Mouse (Mus musculus): Measurements from ENCODE around the gene Trp53. TPM values are rescaled to one million over a fixed set of nuclear protein-coding genes. Genes with fewer than 3 reads are reported as not detected.
A peak's percentile ranks its signal among the peaks of the same experiment; 100 is the strongest.
"Not testable (repeated sequence)": the region's sequence is repeated elsewhere in the genome, so short reads cannot be mapped to it uniquely, and the experiment has no call there.

Trp53 gene
- total RNA-seq, 2 experiments from 2014 or later = 21.2 to 21.9 TPM

GRCm38 (mm10) chr11:69616781-69617180 lies 36.6 kb downstream of the Trp53 start:
- intact Hi-C loops (cut with DNase I) = no loop called here
- DNase-seq (ENCODE audit: low spot score in 2 of 2) = no peak

GRCm38 (mm10) chr11:69617805-69618204 lies 37.6 kb downstream of the Trp53 start, which contains the start of gene Shbg:
Shbg (minus strand) TSS chr11:69617905.
- intact Hi-C loops (cut with DNase I) = no loop called here

GRCm38 (mm10) chr11:69620394-69621081 lies 40.4 kb downstream of the Trp53 start:
- intact Hi-C loops (cut with DNase I) = no loop called here
- no peak for DNase-seq (ENCODE audit: low spot score in 2 of 2)

More at GRCm38 (mm10) chr11:69617805-69618204, 37.6 kb downstream of the Trp53 start, which contains the start of gene Shbg:
- DNase-seq (ENCODE audit: low spot score in 2 of 2) = no peak

- DNase-seq (ENCODE audit: low spot score in 2 of 2) = peak; percentile 44 to 60
- intact Hi-C loops (cut with DNase I) = no loop called here
Measured at GRCm38 (mm10) chr11:69621571-69622268, 41.6 kb downstream of the Trp53 start, which contains the start of gene Sat2. Sat2 (plus strand) TSS chr11:69622024.

GRCm38 (mm10) chr11:69622406-69622805 lies 42.2 kb downstream of the Trp53 start:
- intact Hi-C loops (cut with DNase I) = no loop called here
- no peak for DNase-seq (ENCODE audit: low spot score in 2 of 2)

- intact Hi-C loops (cut with DNase I) = no loop called here
- no peak for DNase-seq (ENCODE audit: low spot score in 2 of 2)
Measured at GRCm38 (mm10) chr11:69623006-69623405, 42.8 kb downstream of the Trp53 start.

- DNase-seq (ENCODE audit: low spot score in 2 of 2); intact Hi-C loops (cut with DNase I): not testable (repeated sequence)
Measured at GRCm38 (mm10) chr11:69624339-69624738, 44.2 kb downstream of the Trp53 start.

GRCm38 (mm10) chr11:69628286-69628685 lies 48.1 kb downstream of the Trp53 start:
- intact Hi-C loops (cut with DNase I) = no loop called here
- DNase-seq (ENCODE audit: low spot score in 2 of 2) = peak; percentile 63 to 77

GRCm38 (mm10) chr11:69629802-69630201 lies 49.6 kb downstream of the Trp53 start:
- DNase-seq (ENCODE audit: low spot score in 2 of 2) = no peak
- intact Hi-C loops (cut with DNase I) = no loop called here

- peak; percentile 100 for DNase-seq (ENCODE audit: low spot score in 2 of 2)
- intact Hi-C loops (cut with DNase I) = no loop called here
Measured at GRCm38 (mm10) chr11:69632284-69633089, 52.3 kb downstream of the Trp53 start, which contains the start of gene Fxr2. Fxr2 (plus strand) TSS chr11:69632990.

- DNase-seq (ENCODE audit: low spot score in 2 of 2) = no peak
- intact Hi-C loops (cut with DNase I) = no loop called here
Measured at GRCm38 (mm10) chr11:69633128-69633866, 53.1 kb downstream of the Trp53 start.

- intact Hi-C loops (cut with DNase I) = no loop called here
- no peak for DNase-seq (ENCODE audit: low spot score in 2 of 2)
Measured at GRCm38 (mm10) chr11:69635471-69635870, 55.3 kb downstream of the Trp53 start.

Small RNA genes within 50 kb of the gene (microRNA-seq; reads per million reads assigned to microRNA genes)
- 0 reads per million in 2 experiments for gene Mir467f

Other genes starting within 250 kb of the Trp53 start
- gene Rnf227, start 239.9 kb upstream of the Trp53 start, total RNA-seq (2021) = 100 to 1,000 TPM in 1 of 2 experiments, 10 to 100 TPM in 1; 95.7 to 101 TPM
- 100 to 1,000 TPM; 531 to 563 TPM for gene Chd3, start 211.0 kb upstream of the Trp53 start, total RNA-seq (2021)
- 100 to 1,000 TPM in 1 of 2 experiments, 10 to 100 TPM in 1; 92.0 to 106 TPM for gene Naa38, start 184.9 kb upstream of the Trp53 start, total RNA-seq (2021)
- gene Cyb5d1, start 184.7 kb upstream of the Trp53 start, total RNA-seq (2021) = 10 to 100 TPM; 36.8 to 42.0 TPM
- gene Tmem88, start 182.1 kb upstream of the Trp53 start, total RNA-seq (2021) = 1 to 10 TPM; 2.6 to 2.9 TPM
- gene Kdm6b, start 166.7 kb upstream of the Trp53 start, total RNA-seq (2021) = 10 to 100 TPM; 33.0 to 33.3 TPM
- 1 to 10 TPM; 3.5 to 3.6 TPM for gene Dnah2, start 31.2 kb upstream of the Trp53 start, total RNA-seq (2021)
- 100 to 1,000 TPM in 1 of 2 experiments, 10 to 100 TPM in 1; 71.8 to 100 TPM for gene Efnb3, start 20.2 kb upstream of the Trp53 start, total RNA-seq (2021)
- gene Wrap53, start 104 bp upstream of the Trp53 start, total RNA-seq (2021) = 1 to 10 TPM; 6.9 to 8.3 TPM
- gene Atp1b2, start 25.6 kb downstream of the Trp53 start, total RNA-seq (2021) = 100 to 1,000 TPM; 451 to 452 TPM
- gene Shbg, start 37.5 kb downstream of the Trp53 start, total RNA-seq (2021) = not detected
- 10 to 100 TPM in 1 of 2 experiments, 1 to 10 TPM in 1; 9.9 to 10.2 TPM for gene Sat2, start 41.7 kb downstream of the Trp53 start, total RNA-seq (2021)
- 100 to 1,000 TPM; 107 TPM for gene Fxr2, start 52.6 kb downstream of the Trp53 start, total RNA-seq (2021)
- not detected for gene Sox15, start 75.0 kb downstream of the Trp53 start, total RNA-seq (2021)
- 10 to 100 TPM; 77.6 to 83.7 TPM for gene Mpdu1, start 82.3 kb downstream of the Trp53 start, total RNA-seq (2021)
- 10 to 100 TPM; 13.5 to 13.8 TPM for gene Cd68, start 85.8 kb downstream of the Trp53 start, total RNA-seq (2021)
- gene Eif4a1, start 92.1 kb downstream of the Trp53 start, total RNA-seq (2021) = 100 to 1,000 TPM; 368 to 371 TPM
- 100 to 1,000 TPM in 1 of 2 experiments, 10 to 100 TPM in 1; 91.5 to 102 TPM for gene Senp3, start 101.7 kb downstream of the Trp53 start, total RNA-seq (2021)
- 1 to 10 TPM; 1.7 to 2.0 TPM for gene Tnfsf13, start 105.4 kb downstream of the Trp53 start, total RNA-seq (2021)
- 1 to 10 TPM; 5.8 to 7.6 TPM for gene Tnfsf12, start 115.5 kb downstream of the Trp53 start, total RNA-seq (2021)
- gene Tnfsfm13, start 115.7 kb downstream of the Trp53 start, total RNA-seq (2021) = under 1 TPM; 0.81 to 0.95 TPM
- gene Polr2a, start 178.3 kb downstream of the Trp53 start, total RNA-seq (2021) = 10 to 100 TPM; 54.3 to 54.4 TPM
- gene Slc35g3, start 181.6 kb downstream of the Trp53 start, total RNA-seq (2021) = not detected
- gene Zbtb4, start 185.6 kb downstream of the Trp53 start, total RNA-seq (2021) = 10 to 100 TPM; 71.1 to 86.9 TPM
- gene Chrnb1, start 215.6 kb downstream of the Trp53 start, total RNA-seq (2021) = under 1 TPM; 0.76 to 0.79 TPM
- gene Fgf11, start 221.5 kb downstream of the Trp53 start, total RNA-seq (2021) = 10 to 100 TPM; 15.4 to 20.4 TPM
- not detected for gene Tmem102, start 225.3 kb downstream of the Trp53 start, total RNA-seq (2021)
- not detected for gene Gm39566, start 234.9 kb downstream of the Trp53 start, total RNA-seq (2021)
- gene Spem2, start 238.1 kb downstream of the Trp53 start, total RNA-seq (2021) = not detected
- under 1 TPM in 1 of 2 experiments, not detected in 1; 0.32 TPM for gene Spem1, start 241.8 kb downstream of the Trp53 start, total RNA-seq (2021)